Mouse (Mus musculus) activated CD4-positive, CD25-positive, alpha-beta regulatory T cell, adult 4 months (primary cell): ENCODE measurements around the gene Bri3. TPM values are rescaled to one million over a fixed set of nuclear protein-coding genes. Genes with fewer than 3 reads are reported as not detected.

Experiments
- ATAC-seq: one replicate; pipeline ENCODE4 v1.8.0; 2017
- polyA plus RNA-seq, 2 experiments: library from polyadenylated mRNA; unstranded; fragments of 100-300 nt; shearing (Covaris generic); gene quantifications; one replicate each; pipeline ENCODE4 v1.2.1; 2017

The Bri3 gene
- polyA plus RNA-seq: 1 to 10 TPM; 2.5 to 4.7 TPM

DNA sequence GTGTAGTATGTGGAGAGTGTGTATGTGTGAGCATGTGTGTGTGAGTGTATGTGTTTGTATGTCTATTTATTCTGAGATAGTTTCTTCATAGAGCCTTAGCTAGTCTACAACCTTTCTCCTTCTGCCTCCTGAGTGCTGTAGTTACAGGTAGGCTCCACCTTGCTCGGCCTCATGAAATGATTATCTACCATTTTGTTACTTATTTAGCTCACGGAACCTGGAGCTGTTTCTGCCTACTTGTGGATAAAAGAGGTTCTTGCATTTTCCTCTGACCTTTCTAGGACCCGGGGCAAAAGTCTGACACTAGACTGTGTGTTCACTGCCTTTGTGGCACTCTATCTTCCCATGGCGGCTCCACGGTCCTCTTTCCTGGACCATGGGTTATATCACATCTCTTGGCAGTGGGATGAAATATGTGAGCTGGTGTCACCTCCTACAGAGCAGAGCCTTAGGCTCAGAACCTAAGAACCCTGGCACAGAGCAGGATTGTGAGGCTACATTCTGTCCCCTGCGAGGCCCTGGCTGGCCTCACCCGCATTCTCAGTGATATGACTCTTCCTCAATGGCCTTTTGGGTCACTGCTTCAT lies at the start of gene Bri3:
TSS of gene Bri3 (plus strand) at position 537 of the 587 bp plus-strand sequence.
- no peak for ATAC-seq

- no peak for ATAC-seq
These were observed 48.7 kb upstream of the Bri3 start for GRCm38 (mm10) chr5:144195567-144195966.

- ATAC-seq: no peak
These were observed 43.6 kb upstream of the Bri3 start for GRCm38 (mm10) chr5:144200616-144201015.

DNA sequence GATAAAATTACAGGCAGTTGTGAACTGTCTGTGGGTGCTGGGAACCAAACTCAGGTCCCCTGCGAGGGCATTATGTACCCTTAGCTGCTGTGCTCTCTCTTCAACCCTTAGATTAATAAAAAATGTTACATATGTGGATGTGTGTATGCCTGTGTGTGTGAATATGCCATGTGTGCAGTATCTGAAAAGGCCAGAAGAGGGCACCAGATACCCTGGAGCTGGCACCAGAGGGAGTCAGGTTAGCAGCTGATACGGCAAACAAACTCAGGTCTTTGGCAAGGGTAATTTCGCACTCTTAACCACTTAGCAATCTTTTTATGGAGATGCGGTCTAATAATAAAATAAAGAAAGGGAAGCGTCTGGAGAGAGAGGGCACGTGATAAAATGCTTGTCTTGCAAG lies 41.8 kb upstream of the Bri3 start:
- ATAC-seq: no peak

GRCm38 (mm10) chr5:144203398-144203959 lies 40.8 kb upstream of the Bri3 start:
- no peak for ATAC-seq

- no peak for ATAC-seq
These were observed 39.9 kb upstream of the Bri3 start for GRCm38 (mm10) chr5:144204303-144204702.

DNA sequence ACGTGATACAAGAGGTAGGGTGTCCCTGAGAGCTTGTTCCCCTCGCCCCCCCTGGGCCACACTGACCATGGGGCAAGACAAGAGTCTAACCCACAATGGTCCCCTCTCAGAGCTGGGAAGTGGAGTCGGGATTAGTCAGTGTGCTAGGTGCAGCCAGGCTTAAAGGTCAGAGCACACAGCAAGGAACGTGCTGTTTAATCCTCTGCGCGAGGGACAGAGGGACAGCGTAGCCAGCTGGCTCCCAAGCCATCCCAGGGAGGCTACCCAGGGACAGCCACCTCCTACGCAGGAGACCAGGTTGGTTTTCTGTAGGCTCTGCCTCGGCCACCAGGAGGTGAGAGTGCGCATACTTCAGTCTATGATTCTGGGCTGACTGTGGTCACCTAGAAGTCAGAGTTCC lies 39.3 kb upstream of the Bri3 start:
- ATAC-seq: no peak

GRCm38 (mm10) chr5:144206069-144206468 lies 38.2 kb upstream of the Bri3 start:
- ATAC-seq: no peak

DNA sequence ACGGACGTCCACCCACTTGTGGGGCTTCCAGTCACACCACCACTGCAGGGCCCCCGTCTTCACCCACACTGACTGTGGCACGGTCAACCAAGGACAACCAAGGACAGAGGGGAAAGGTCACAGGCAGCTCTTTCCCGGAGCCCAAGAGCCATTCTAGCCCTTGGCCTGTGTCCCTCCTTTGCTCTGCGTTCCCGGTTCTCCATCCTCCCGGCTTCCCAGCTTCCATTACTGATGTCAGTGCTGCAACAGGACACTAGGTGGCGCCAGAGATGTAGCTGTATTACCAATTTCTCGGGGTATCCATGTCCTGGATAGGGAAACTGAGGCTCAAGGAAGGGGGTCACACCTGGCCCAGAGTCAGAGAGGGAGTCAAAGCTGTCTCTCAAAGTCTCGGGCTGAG lies 36.8 kb upstream of the Bri3 start:
- ATAC-seq: no peak

- peak; percentile 45 for ATAC-seq
These were observed 29.8 kb upstream of the Bri3 start for GRCm38 (mm10) chr5:144214453-144214852.

DNA sequence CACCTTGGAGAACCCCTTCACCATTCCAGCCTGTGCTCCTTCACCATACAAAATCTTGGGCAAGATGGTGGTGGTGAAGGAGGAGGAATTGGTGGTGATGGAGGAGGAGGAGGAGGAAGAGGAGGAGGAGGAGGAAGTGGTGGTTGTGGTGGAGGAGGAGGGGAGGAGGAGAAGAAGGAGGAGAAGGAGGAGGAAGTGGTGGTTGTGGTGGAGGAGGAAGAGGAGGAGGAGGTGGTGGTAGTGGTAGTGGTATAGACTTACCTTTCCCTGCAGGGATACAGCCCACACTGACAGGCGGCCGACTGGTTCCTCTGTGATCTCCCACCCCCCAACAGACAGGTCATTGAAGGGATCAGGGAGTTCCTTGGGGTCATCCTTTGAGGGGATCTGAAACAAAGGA lies 28.2 kb upstream of the Bri3 start:
- ATAC-seq: peak; percentile 66

DNA sequence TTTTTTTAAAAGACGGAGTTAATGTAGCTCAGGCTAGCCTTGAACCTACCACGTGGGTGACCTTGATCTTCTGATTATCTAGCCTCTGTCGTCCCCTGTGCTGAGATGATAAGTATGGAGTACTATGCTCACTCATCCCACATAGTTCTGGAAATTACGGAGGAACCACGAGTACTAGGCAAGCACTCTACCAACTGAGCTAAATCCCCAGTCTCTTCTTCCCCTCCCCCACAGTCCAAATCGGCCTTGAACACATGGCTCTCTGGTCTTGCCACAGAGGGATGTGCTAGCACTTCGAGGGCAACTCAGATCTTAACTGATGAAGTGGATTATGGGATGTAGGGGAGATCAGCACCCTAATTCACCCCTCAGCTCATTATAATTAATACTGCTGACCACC lies 26.2 kb upstream of the Bri3 start:
- ATAC-seq: no peak

DNA sequence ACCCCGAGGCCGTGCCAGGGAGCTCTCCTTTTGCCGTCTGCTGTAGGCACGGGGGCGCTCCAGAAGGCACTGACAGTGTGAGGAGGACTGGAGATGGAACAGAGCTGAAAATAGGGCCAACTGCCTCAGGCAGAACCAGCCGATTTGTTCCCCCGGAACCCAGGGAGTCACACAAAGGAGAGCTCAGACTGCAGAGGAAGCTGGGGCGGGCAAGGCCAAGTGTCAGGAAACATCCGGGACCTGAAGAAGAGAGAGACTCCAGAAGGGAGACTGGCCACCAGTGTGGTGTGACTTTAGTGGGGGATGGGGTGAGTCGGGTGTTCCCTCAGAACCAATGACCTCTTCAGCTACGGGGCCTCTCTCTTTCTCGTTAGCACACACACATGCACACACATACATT lies 24.9 kb upstream of the Bri3 start:
- ATAC-seq: no peak

- ATAC-seq: no peak
These were observed 24.3 kb upstream of the Bri3 start for GRCm38 (mm10) chr5:144219936-144220335.

- ATAC-seq: peak; percentile 70
These were observed 22.9 kb upstream of the Bri3 start for GRCm38 (mm10) chr5:144221305-144221704.

- peak; percentile 27 for ATAC-seq
These were observed 21.3 kb upstream of the Bri3 start for GRCm38 (mm10) chr5:144222811-144223502.

GRCm38 (mm10) chr5:144223503-144223862 lies 20.8 kb upstream of the Bri3 start, which contains the start of gene Tecpr1:
Gene Tecpr1 (minus strand): TSS chr5:144223615.
- peak; percentile 79 for ATAC-seq

DNA sequence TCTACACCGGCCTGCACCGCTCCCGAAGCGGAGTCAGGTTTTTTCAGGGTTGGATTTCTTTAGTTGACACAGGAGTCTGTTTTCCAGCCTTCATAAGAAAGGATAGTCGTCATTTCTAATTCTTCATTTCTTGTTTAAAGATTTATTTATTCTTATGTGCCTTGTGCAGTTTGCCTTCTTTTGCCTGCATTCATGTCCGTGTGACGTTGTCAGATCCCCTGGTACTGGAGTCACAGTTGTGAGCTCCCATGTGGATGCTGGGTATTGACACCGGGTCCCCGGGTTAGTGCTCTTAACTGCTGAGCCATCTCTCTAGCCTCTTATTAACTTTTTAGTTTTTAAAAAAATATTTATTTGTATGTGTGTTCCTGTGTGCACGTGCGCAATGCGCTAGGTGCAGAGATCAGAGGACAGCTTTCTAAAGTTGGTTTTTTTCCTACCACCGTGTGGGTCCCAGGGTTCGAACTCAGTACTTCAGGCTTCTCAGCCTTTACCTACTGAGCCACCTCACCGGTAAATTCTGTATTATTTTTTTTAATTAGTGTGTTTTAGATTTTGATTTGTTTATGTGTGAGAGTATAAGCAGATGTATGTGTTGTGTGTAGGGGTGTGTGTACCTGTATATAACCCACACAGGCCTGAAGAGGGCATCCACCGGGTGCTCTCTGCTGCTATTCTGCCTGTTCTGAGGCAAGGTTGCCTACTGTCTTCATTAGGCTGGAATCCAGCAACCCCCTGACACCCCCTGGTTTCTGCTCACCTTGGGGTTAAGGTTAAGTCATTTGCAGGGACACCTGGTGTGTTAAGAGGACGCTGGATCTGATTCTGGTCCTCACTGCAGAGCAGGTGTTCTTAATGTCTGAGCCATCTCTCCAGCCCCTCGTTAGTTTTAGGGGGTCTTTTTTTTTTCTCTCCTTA lies 20.1 kb upstream of the Bri3 start:
- no peak for ATAC-seq

- no peak for ATAC-seq
These were observed 18.0 kb upstream of the Bri3 start for GRCm38 (mm10) chr5:144226220-144226619.

- no peak for ATAC-seq
These were observed 14.0 kb upstream of the Bri3 start for GRCm38 (mm10) chr5:144230216-144230615.

DNA sequence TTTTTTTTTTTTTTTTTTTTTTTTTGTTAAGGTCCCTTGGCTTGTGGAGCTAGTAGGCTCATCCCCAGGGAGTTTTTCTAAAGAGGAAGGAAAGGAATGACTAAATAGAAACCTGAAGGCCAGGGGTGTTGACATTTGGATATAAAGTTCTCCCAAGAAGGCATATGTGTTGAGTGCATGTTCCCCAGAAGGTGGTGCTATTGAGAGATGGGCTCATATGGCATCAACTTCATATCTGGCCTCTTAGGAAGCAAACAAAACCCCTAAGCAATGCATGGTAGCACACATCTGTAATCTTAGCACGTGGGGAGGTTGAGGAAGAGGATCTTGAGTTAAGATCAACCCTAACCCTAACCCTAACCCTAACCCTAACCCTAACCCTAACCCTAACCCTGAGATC lies 12.8 kb upstream of the Bri3 start:
- no peak for ATAC-seq

DNA sequence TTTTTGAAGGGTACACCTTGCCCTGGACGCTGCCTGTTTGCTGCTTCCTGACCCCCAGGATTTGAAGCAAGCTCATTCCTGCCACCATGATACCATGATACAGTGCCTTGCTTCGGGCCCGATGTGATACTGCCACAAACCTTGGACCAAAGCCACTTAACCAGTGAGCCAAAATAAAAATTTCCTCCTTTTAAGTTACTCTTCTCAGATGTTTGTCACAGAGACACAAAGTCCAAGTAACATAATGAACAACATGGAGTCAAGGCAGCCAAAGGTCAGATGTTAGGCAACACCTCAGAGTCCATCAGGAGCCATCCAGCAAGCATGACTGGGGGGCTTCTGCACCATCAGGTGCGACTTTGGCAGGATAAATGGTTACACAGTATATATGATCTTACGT lies 11.7 kb upstream of the Bri3 start:
- ATAC-seq: no peak

GRCm38 (mm10) chr5:144234222-144234621 lies 10.0 kb upstream of the Bri3 start:
- ATAC-seq: no peak
